In genomic region chr3:42382151-42382550, GRCm38 (mm10) we compare ENCODE assay signal across 22 mouse cellular contexts.
DNase-seq lines count a peak whose midpoint lies in the region; ATAC-seq lines count a peak whose summit lies in the region.
"Had no signal": no experiment of that assay in that cellular context is flagged by ENCODE, and none has a peak within 500 bp of the region (broad histone marks: within the 10 kb centered on the region; RNA-seq: fewer than 3 reads in every experiment).

No protein-coding gene starts in this region.

- no peaks in the 10 kb centered on the region for H3K27me3 ChIP-seq in forebrain, embryonic 12.5 days
- H3K27me3 ChIP-seq in midbrain, embryonic 11.5 days (ENCODE audit: control insufficient read depth, insufficient read depth, low read length): no peaks in the 10 kb centered on the region
- H3K27me3 ChIP-seq: CH12.LX; embryonic facial prominence, embryonic 12.5 days; hindbrain, embryonic 15.5 days; limb, embryonic 15.5 days; midbrain, embryonic 13.5 days had no signal

- H3K9me3 ChIP-seq in forebrain, embryonic 12.5 days: no peaks in the 10 kb centered on the region
- no peaks in the 10 kb centered on the region for H3K9me3 ChIP-seq in midbrain, embryonic 11.5 days (ENCODE audit: control insufficient read depth, low read length)
- H3K9me3 ChIP-seq: embryonic facial prominence, embryonic 12.5 days; forebrain, embryonic 10.5 days; heart, embryonic 10.5 days; hindbrain, embryonic 15.5 days; limb, embryonic 15.5 days; midbrain, embryonic 13.5 days had no signal

- no peak overlapping the region for H3K4me3 ChIP-seq in forebrain, embryonic 12.5 days (replicated peaks)
- H3K4me3 ChIP-seq in midbrain, embryonic 11.5 days (ENCODE audit: low read depth, low read length): no peak overlapping the region
- H3K4me3 ChIP-seq: embryonic facial prominence, embryonic 12.5 days; forebrain, embryonic 10.5 days; heart, embryonic 10.5 days; hindbrain, embryonic 15.5 days; limb, embryonic 15.5 days; midbrain, embryonic 13.5 days had no signal

- H3K9ac ChIP-seq in forebrain, embryonic 12.5 days: no peak overlapping the region
- no peak overlapping the region for H3K9ac ChIP-seq in midbrain, embryonic 11.5 days (ENCODE audit: low read length)
- H3K9ac ChIP-seq: embryonic facial prominence, embryonic 12.5 days; hindbrain, embryonic 15.5 days; limb, embryonic 15.5 days; midbrain, embryonic 13.5 days had no signal

- no peak overlapping the region for H3K27ac ChIP-seq in forebrain, embryonic 12.5 days
- H3K27ac ChIP-seq in midbrain, embryonic 11.5 days (ENCODE audit: low read depth, low read length): no peak overlapping the region
- H3K27ac ChIP-seq: embryonic facial prominence, embryonic 12.5 days; forebrain, embryonic 10.5 days; heart, embryonic 10.5 days; hindbrain, embryonic 15.5 days; limb, embryonic 15.5 days; midbrain, embryonic 13.5 days had no signal

- no peak overlapping the region for H3K4me2 ChIP-seq in forebrain, embryonic 12.5 days
- H3K4me2 ChIP-seq in midbrain, embryonic 11.5 days: no peak overlapping the region
- H3K4me2 ChIP-seq: embryonic facial prominence, embryonic 12.5 days; hindbrain, embryonic 15.5 days; limb, embryonic 15.5 days; midbrain, embryonic 13.5 days had no signal

- DNase-seq in cerebellum, adult 11-12 months: peak; percentile 73
- DNase-seq in cerebellum, postnatal 4 days (ENCODE audit: low spot score in 2 of 2): no peak
- peak; percentile 57 to 58 for DNase-seq in cerebellum, postnatal 36 days
- peak; percentile 19 to 37 for DNase-seq in left cerebral cortex, adult 9 months (ENCODE audit: low spot score in 2 of 2)
- DNase-seq in telencephalon, adult 2 months (ENCODE audit: low read depth, low spot score): peak; percentile 46
- DNase-seq in liver: no peak
- no peak for DNase-seq in midbrain, embryonic 11.5 days (ENCODE audit: low spot score, missing footprints)
- DNase-seq: adrenal gland, postnatal 25 days; gastrocnemius, postnatal 25 days; kidney, adult 2 months; kidney, postnatal 36 days; layer of hippocampus, postnatal 36 days; lung, adult 2 months; lung, postnatal 4 days had no signal

- WGBS in forebrain, embryonic 12.5 days: 84% methylated on average over 5 of the region's 5 CpGs
- WGBS in midbrain, embryonic 11.5 days: 77% methylated on average over 5 of the region's 5 CpGs

- no peaks in the 10 kb centered on the region for H3K36me3 ChIP-seq in forebrain, embryonic 12.5 days (replicated peaks)
- H3K36me3 ChIP-seq in midbrain, embryonic 11.5 days (ENCODE audit: control insufficient read depth, insufficient read depth, low read length): no peaks in the 10 kb centered on the region
- H3K36me3 ChIP-seq: embryonic facial prominence, embryonic 12.5 days; forebrain, embryonic 10.5 days; heart, embryonic 10.5 days; hindbrain, embryonic 15.5 days; limb, embryonic 15.5 days; midbrain, embryonic 13.5 days had no signal

- no peak for ATAC-seq in forebrain, embryonic 12.5 days (ENCODE audit: low FRiP score)
- no peak for ATAC-seq in midbrain, embryonic 11.5 days (ENCODE audit: low FRiP score)
- ATAC-seq: midbrain, embryonic 13.5 days had no signal

- H3K4me1 ChIP-seq in forebrain, embryonic 12.5 days: no peaks in the 10 kb centered on the region
- no peaks in the 10 kb centered on the region for H3K4me1 ChIP-seq in midbrain, embryonic 11.5 days (ENCODE audit: control insufficient read depth, insufficient read depth, low read length)
- H3K4me1 ChIP-seq: embryonic facial prominence, embryonic 12.5 days; forebrain, embryonic 10.5 days; heart, embryonic 10.5 days; hindbrain, embryonic 15.5 days; limb, embryonic 15.5 days; midbrain, embryonic 13.5 days had no signal

Comparison
In these comparisons a context has a peak if more than half of its experiments do, and no peak if none do; other contexts are left out.
1. DNase-seq: peak in cerebellum, adult 11-12 months (single experiment), cerebellum, postnatal 36 days (2 of 2), left cerebral cortex, adult 9 months (2 of 2) and telencephalon, adult 2 months (single experiment); none in cerebellum, postnatal 4 days (0 of 2), liver (single experiment) and midbrain, embryonic 11.5 days (single experiment).